Mouse (Mus musculus) neural tube, embryonic 12.5 days (tissue): ENCODE measurements around the gene Cd80. TPM values are rescaled to one million over a fixed set of nuclear protein-coding genes. Genes with fewer than 3 reads are reported as not detected.
A peak's percentile ranks its signal among the peaks of the same experiment; 100 is the strongest.

Experiments
- ATAC-seq: fragments of 200-750 bp; cut with Nextera tagmentation; 2 replicates; pipeline ENCODE4 v1.8.0; 2017; ENCODE audit warnings: low read depth, mild to moderate bottlenecking, moderate TSS enrichment, moderate library complexity; ENCODE audit not compliant: low FRiP score
- H3K27ac ChIP-seq: fragments of 300-500 bp; sonication (generic); 2 replicates; pipeline ENCODE4 v1.5.1; 2016
- H3K27me3 ChIP-seq: fragments of 300-500 bp; sonication (generic); replicated peaks from 2 replicates; pipeline ENCODE4 v1.6.1; 2016; ENCODE audit warnings: mild to moderate bottlenecking
- H3K36me3 ChIP-seq: fragments of 300-500 bp; sonication (generic); 2 replicates; pipeline ENCODE4 v1.6.1; 2016; ENCODE audit warnings: mild to moderate bottlenecking
- H3K4me1 ChIP-seq: fragments of 300-500 bp; sonication (generic); 2 replicates; pipeline ENCODE4 v1.6.1; 2016
- H3K4me2 ChIP-seq: fragments of 300-500 bp; sonication (generic); replicated peaks from 2 replicates; pipeline ENCODE4 v1.6.1; 2016; ENCODE audit warnings: mild to moderate bottlenecking
- H3K4me3 ChIP-seq: fragments of 300-500 bp; sonication (generic); 2 replicates; pipeline ENCODE4 v1.5.1; 2016
- H3K9ac ChIP-seq: fragments of 300-500 bp; sonication (generic); 2 replicates; pipeline ENCODE4 v1.6.1; 2016; ENCODE audit warnings: mild to moderate bottlenecking
- H3K9me3 ChIP-seq: fragments of 300-500 bp; sonication (generic); 2 replicates; pipeline ENCODE4 v1.6.1; 2016; ENCODE audit warnings: mild to moderate bottlenecking
- WGBS: fragments of 180-500 bp; shearing (Covaris S2); methylation state at CpG from one replicate; pipeline ENCODE4 v1.1.7; 2016; 5-methylcytosine and 5-hydroxymethylcytosine counted together
- polyA plus RNA-seq: library from polyadenylated mRNA; unstranded; fragments of >200 nt; fragmentation: Nextera tagmentation; extraction: Ambion mirVana; gene quantifications from 2 replicates; pipeline ENCODE4 v1.2.1, GENCODE M21; 2016

Gene Cd80
- polyA plus RNA-seq, 1 experiment from 2014 or later, result 0.87 TPM

- Histone ChIP-seq H3K27me3 (no peaks in the 10 kb centered on the region), H3K9me3 (no peaks in the 10 kb centered on the region), H3K36me3 (peaks cover 35% of the 10 kb centered on the region), H3K27ac (no peak overlapping the region), H3K4me1 (peaks cover 11% of the 10 kb centered on the region), H3K4me2 (peak overlapping the region; percentile 83), H3K9ac (peak overlapping the region; percentile 89), H3K4me3 (peak overlapping the region; percentile 74)
- ATAC-seq, result peak; percentile 35; the same call in 1 of the 2 replicates
- WGBS, result 49% methylated on average over 12 of the region's 12 CpGs
Measured at GRCm38 (mm10) chr16:38451421-38452205, 3.7 kb upstream of the Cd80 start.

- Histone ChIP-seq H3K4me2 (peak within 1 kb of the TSS; percentile 83), H3K27me3 (no peaks in the 10 kb centered on the region), H3K9me3 (no peaks in the 10 kb centered on the region), H3K4me1 (peaks cover 11% of the 10 kb centered on the region), H3K4me3 (peak within 1 kb of the TSS; percentile 74), H3K27ac (peak within 1 kb of the TSS; percentile 53; the same call in 1 of the 2 replicates), H3K9ac (peak within 1 kb of the TSS; percentile 89), H3K36me3 (peaks cover 25% of the 10 kb centered on the region)
- ATAC-seq, result peak; percentile 95
- WGBS, result under 1% methylated on average over 60 of the region's 61 CpGs
Measured at GRCm38 (mm10) chr16:38452442-38453202, 2.7 kb upstream of the Cd80 start, which contains the start of gene Adprh. TSS of gene Adprh (minus strand) at chr16:38452703.

- H3K4me3 ChIP-seq, result peak overlapping the region; percentile 74
- no peaks in the 10 kb centered on the region for H3K27me3 ChIP-seq
- no peaks in the 10 kb centered on the region for H3K9me3 ChIP-seq
- WGBS, result 24% methylated on average over 3 of the region's 3 CpGs
- H3K36me3 ChIP-seq, result peaks cover 20% of the 10 kb centered on the region
- H3K4me1 ChIP-seq, result peaks cover 11% of the 10 kb centered on the region
- H3K4me2 ChIP-seq, result peak overlapping the region; percentile 83
- ATAC-seq, result no peak
- H3K27ac ChIP-seq, result no peak overlapping the region
- H3K9ac ChIP-seq, result peak overlapping the region; percentile 89
Measured at GRCm38 (mm10) chr16:38453203-38453553, 2.2 kb upstream of the Cd80 start.

- H3K9ac ChIP-seq, result no peak overlapping the region
- H3K27me3 ChIP-seq, result no peaks in the 10 kb centered on the region
- no peak overlapping the region for H3K4me3 ChIP-seq
- ATAC-seq, result no peak
- no peak overlapping the region for H3K27ac ChIP-seq
- 87% methylated on average over 4 of the region's 4 CpGs for WGBS
- peaks cover 11% of the 10 kb centered on the region for H3K4me1 ChIP-seq
- H3K9me3 ChIP-seq, result no peaks in the 10 kb centered on the region
- no peak overlapping the region for H3K4me2 ChIP-seq
- H3K36me3 ChIP-seq, result peaks cover 12% of the 10 kb centered on the region
Measured at GRCm38 (mm10) chr16:38453952-38454351, 1.4 kb upstream of the Cd80 start.

- Histone ChIP-seq H3K9ac (no peak overlapping the region), H3K4me1 (peaks cover 11% of the 10 kb centered on the region), H3K27ac (no peak overlapping the region), H3K9me3 (no peaks in the 10 kb centered on the region), H3K27me3 (no peaks in the 10 kb centered on the region), H3K36me3 (peaks cover 9% of the 10 kb centered on the region), H3K4me2 (no peak overlapping the region), H3K4me3 (no peak overlapping the region)
- 83% methylated on average over 11 of the region's 11 CpGs for WGBS
- no peak for ATAC-seq
Measured at GRCm38 (mm10) chr16:38454533-38455254, 667 bp upstream of the Cd80 start.

GRCm38 (mm10) chr16:38456812-38457567, 1.6 kb downstream of the Cd80 start:
- no peak for ATAC-seq
- peaks cover 2% of the 10 kb centered on the region; the same call in 1 of the 2 replicates for H3K4me1 ChIP-seq
- no peak overlapping the region for H3K27ac ChIP-seq
- no peaks in the 10 kb centered on the region for H3K9me3 ChIP-seq
- WGBS, result 50% methylated on average over 11 of the region's 11 CpGs
- no peak overlapping the region for H3K9ac ChIP-seq
- no peak overlapping the region for H3K4me2 ChIP-seq
- H3K27me3 ChIP-seq, result no peaks in the 10 kb centered on the region
- no peaks in the 10 kb centered on the region for H3K36me3 ChIP-seq
- H3K4me3 ChIP-seq, result no peak overlapping the region

- Histone ChIP-seq H3K27me3 (no peaks in the 10 kb centered on the region), H3K9me3 (no peaks in the 10 kb centered on the region), H3K27ac (no peak overlapping the region), H3K36me3 (no peaks in the 10 kb centered on the region), H3K4me2 (no peak overlapping the region), H3K4me1 (no peaks in the 10 kb centered on the region), H3K4me3 (no peak overlapping the region), H3K9ac (no peak overlapping the region)
- ATAC-seq, result no peak
- 76% methylated on average over 6 of the region's 6 CpGs for WGBS
Measured at GRCm38 (mm10) chr16:38458600-38459280, 3.4 kb downstream of the Cd80 start.

- H3K27ac ChIP-seq, result no peak overlapping the region
- no peaks in the 10 kb centered on the region for H3K36me3 ChIP-seq
- WGBS, result 89% methylated on average over 4 of the region's 4 CpGs
- no peaks in the 10 kb centered on the region for H3K27me3 ChIP-seq
- no peak overlapping the region for H3K9ac ChIP-seq
- no peak overlapping the region for H3K4me2 ChIP-seq
- no peak for ATAC-seq
- H3K4me1 ChIP-seq, result no peaks in the 10 kb centered on the region
- no peaks in the 10 kb centered on the region for H3K9me3 ChIP-seq
- no peak overlapping the region for H3K4me3 ChIP-seq
Measured at GRCm38 (mm10) chr16:38459990-38460389, 4.6 kb downstream of the Cd80 start.

GRCm38 (mm10) chr16:38461749-38462148, 6.4 kb downstream of the Cd80 start:
- no peak for ATAC-seq
- Histone ChIP-seq H3K4me3 (no peak overlapping the region), H3K27me3 (no peaks in the 10 kb centered on the region), H3K9ac (no peak overlapping the region), H3K36me3 (no peaks in the 10 kb centered on the region), H3K4me1 (no peaks in the 10 kb centered on the region), H3K4me2 (no peak overlapping the region), H3K27ac (no peak overlapping the region), H3K9me3 (no peaks in the 10 kb centered on the region)
- 88% methylated on average over 8 of the region's 8 CpGs for WGBS

GRCm38 (mm10) chr16:38462161-38462560, 6.8 kb downstream of the Cd80 start:
- 80% methylated on average over 7 of the region's 7 CpGs for WGBS

GRCm38 (mm10) chr16:38463305-38463704, 7.9 kb downstream of the Cd80 start:
- H3K9ac ChIP-seq, result no peak overlapping the region
- H3K36me3 ChIP-seq, result no peaks in the 10 kb centered on the region
- ATAC-seq, result no peak
- H3K27me3 ChIP-seq, result no peaks in the 10 kb centered on the region
- no peaks in the 10 kb centered on the region for H3K9me3 ChIP-seq
- no peak overlapping the region for H3K4me3 ChIP-seq
- 85% methylated on average over 5 of the region's 5 CpGs for WGBS
- no peak overlapping the region for H3K4me2 ChIP-seq
- no peaks in the 10 kb centered on the region for H3K4me1 ChIP-seq
- no peak overlapping the region for H3K27ac ChIP-seq

More at GRCm38 (mm10) chr16:38462161-38462560, 6.8 kb downstream of the Cd80 start:
- no peaks in the 10 kb centered on the region for H3K9me3 ChIP-seq
- no peaks in the 10 kb centered on the region for H3K4me1 ChIP-seq
- no peak overlapping the region for H3K4me2 ChIP-seq
- H3K9ac ChIP-seq, result no peak overlapping the region
- ATAC-seq, result no peak
- no peaks in the 10 kb centered on the region for H3K27me3 ChIP-seq
- H3K27ac ChIP-seq, result no peak overlapping the region
- no peaks in the 10 kb centered on the region for H3K36me3 ChIP-seq
- no peak overlapping the region for H3K4me3 ChIP-seq
